In the genomic region with DNA sequence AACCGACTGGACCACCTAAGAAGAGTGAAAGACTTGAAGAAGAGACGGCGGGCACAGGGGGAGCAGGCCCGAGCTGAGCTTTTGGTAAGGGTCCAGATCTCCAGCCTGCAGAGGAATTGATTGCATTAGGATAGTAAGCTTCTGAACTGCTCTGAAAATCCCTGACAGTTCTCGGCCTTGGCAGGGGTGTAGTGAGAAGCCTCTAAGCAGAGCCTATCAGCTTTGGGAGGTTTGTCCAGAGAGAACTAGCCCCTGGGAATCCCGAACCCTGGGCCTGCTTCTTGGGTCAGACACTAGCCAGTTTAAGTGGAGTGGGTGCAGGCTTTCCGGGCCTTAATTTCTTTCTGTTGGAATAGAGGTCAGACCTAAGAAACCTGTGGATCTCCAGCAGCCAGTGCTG, we compare ENCODE assay signal across 9 mouse cellular contexts. TPM values are rescaled to one million over a fixed set of nuclear protein-coding genes. Genes with fewer than 3 reads are reported as not detected.
A peak's percentile ranks its signal among the peaks of the same experiment; 100 is the strongest.
DNase-seq lines count a peak whose midpoint lies in the region; ATAC-seq and TF ChIP-seq lines count a peak whose summit lies in the region.
"Had no signal": no experiment of that assay in that cellular context is flagged by ENCODE, and none has a peak within 500 bp of the region (broad histone marks: within the 10 kb centered on the region; RNA-seq: fewer than 3 reads in every experiment).

No protein-coding gene starts in this region.

- peaks cover 46% of the 10 kb centered on the region for H3K36me3 ChIP-seq in heart, embryonic 15.5 days
- peaks cover 30% of the 10 kb centered on the region for H3K36me3 ChIP-seq in hindbrain, embryonic 15.5 days
- H3K36me3 ChIP-seq in midbrain, embryonic 13.5 days = peaks cover 44% of the 10 kb centered on the region

- H3K27ac ChIP-seq in heart, embryonic 15.5 days = no peak overlapping the region
- no peak overlapping the region for H3K27ac ChIP-seq in bone marrow macrophage, adult 2 months (ENCODE audit: insufficient read depth, low read depth, low read length)
- no peak overlapping the region for H3K27ac ChIP-seq in hindbrain, embryonic 15.5 days (replicated peaks)
- no peak overlapping the region for H3K27ac ChIP-seq in midbrain, embryonic 13.5 days

- 69% methylated on average over 7 of the region's 7 CpGs for WGBS in heart, embryonic 15.5 days
- 73% methylated on average over 7 of the region's 7 CpGs for WGBS in hindbrain, embryonic 15.5 days
- WGBS in midbrain, embryonic 13.5 days = 78% methylated on average over 7 of the region's 7 CpGs

- H3K4me3 ChIP-seq in heart, embryonic 15.5 days = peak overlapping the region; percentile 86
- H3K4me3 ChIP-seq in bone marrow macrophage, adult 2 months (ENCODE audit: insufficient read depth, low read length) = peak overlapping the region; percentile 44; the same call in 1 of the 2 replicates
- peak overlapping the region; percentile 93 for H3K4me3 ChIP-seq in hindbrain, embryonic 15.5 days
- H3K4me3 ChIP-seq in midbrain, embryonic 13.5 days (replicated peaks) = peak overlapping the region; percentile 98

- no peak for DNase-seq in heart, adult 18-20 months
- no peak for DNase-seq in layer of hippocampus, postnatal 36 days
- DNase-seq in spleen, postnatal 14 days (ENCODE audit: low spot score in 2 of 2) = no peak
- DNase-seq in gastrocnemius, postnatal 4 days (ENCODE audit: low spot score in 2 of 2) = no peak
- DNase-seq: lung, postnatal 14 days had no signal

- TF ChIP-seq CTCF in bone marrow macrophage, adult 2 months (IDR thresholded peaks at IDR 0.05; ENCODE audit: low read depth, low read length) = no peak

- H3K4me1 ChIP-seq in heart, embryonic 15.5 days (replicated peaks) = peaks cover 31% of the 10 kb centered on the region
- H3K4me1 ChIP-seq in bone marrow macrophage, adult 2 months (ENCODE audit: control insufficient read depth, insufficient read depth, low read length) = peaks cover 9% of the 10 kb centered on the region
- H3K4me1 ChIP-seq in hindbrain, embryonic 15.5 days (replicated peaks) = peaks cover 32% of the 10 kb centered on the region
- peaks cover 45% of the 10 kb centered on the region for H3K4me1 ChIP-seq in midbrain, embryonic 13.5 days (replicated peaks)

- H3K27me3 ChIP-seq in heart, embryonic 15.5 days = no peaks in the 10 kb centered on the region
- H3K27me3 ChIP-seq in hindbrain, embryonic 15.5 days = no peaks in the 10 kb centered on the region
- H3K27me3 ChIP-seq in midbrain, embryonic 13.5 days = no peaks in the 10 kb centered on the region

- ATAC-seq in heart, embryonic 15.5 days (replicated peaks; ENCODE audit: insufficient number of reproducible peaks, insufficient read depth, low FRiP score, low read depth) = no peak
- no peak for ATAC-seq in hindbrain, embryonic 15.5 days (ENCODE audit: low FRiP score, low read depth)
- ATAC-seq in midbrain, embryonic 13.5 days = no peak

- peak overlapping the region; percentile 92; the same call in 1 of the 2 replicates for H3K9ac ChIP-seq in heart, embryonic 15.5 days
- peak overlapping the region; percentile 84; the same call in 1 of the 2 replicates for H3K9ac ChIP-seq in hindbrain, embryonic 15.5 days
- peak overlapping the region; percentile 94; the same call in 1 of the 2 replicates for H3K9ac ChIP-seq in midbrain, embryonic 13.5 days (replicated peaks)

- no peaks in the 10 kb centered on the region for H3K9me3 ChIP-seq in heart, embryonic 15.5 days (replicated peaks)
- H3K9me3 ChIP-seq in hindbrain, embryonic 15.5 days = no peaks in the 10 kb centered on the region
- no peaks in the 10 kb centered on the region for H3K9me3 ChIP-seq in midbrain, embryonic 13.5 days

- H3K4me2 ChIP-seq in heart, embryonic 15.5 days = peak overlapping the region; percentile 88
- H3K4me2 ChIP-seq in hindbrain, embryonic 15.5 days = peak overlapping the region; percentile 89
- H3K4me2 ChIP-seq in midbrain, embryonic 13.5 days (replicated peaks) = peak overlapping the region; percentile 79

- no peak for TF ChIP-seq POLR2A in bone marrow macrophage, adult 2 months (IDR thresholded peaks at IDR 0.05; ENCODE audit: borderline replicate concordance, low read depth, low read length)

RNA-seq across cellular contexts. Expression of gene Trim27, which starts 2.8 kb away (rescaled TPM):
- 61.4 and 84.7 TPM in 2 replicates for polyA plus RNA-seq in heart, embryonic 15.5 days (2015; fragmentation: Nextera tagmentation; extraction: Ambion mirVana)
- total RNA-seq in heart, adult 18-20 months (2021) = 10 to 100 TPM; 20.5 to 21.4 TPM
- 44.6 and 46.6 TPM in 2 replicates for polyA plus RNA-seq in bone marrow macrophage, adult 2 months (2012; ENCODE audit: insufficient read depth, insufficient read length, missing spikeins)
- 84.3 and 84.8 TPM in 2 replicates for polyA plus RNA-seq in hindbrain, embryonic 15.5 days (2015; fragmentation: Nextera tagmentation; extraction: Ambion mirVana)
- 87.2 and 95.5 TPM in 2 replicates for polyA plus RNA-seq in midbrain, embryonic 13.5 days (2015; fragmentation: Nextera tagmentation; extraction: Ambion mirVana)
- 10 to 100 TPM; 37.3 to 41.1 TPM for total RNA-seq in layer of hippocampus, postnatal 36 days (2021)
- 10 to 100 TPM; 46.7 to 48.8 TPM for total RNA-seq in gastrocnemius, postnatal 4 days (2021)

RNA-seq across cellular contexts. Expression of gene Olfr1368, which starts 36.3 kb away (rescaled TPM):
- not detected in 2 replicates for polyA plus RNA-seq in heart, embryonic 15.5 days (2015; fragmentation: Nextera tagmentation; extraction: Ambion mirVana)
- not detected for total RNA-seq in heart, adult 18-20 months (2021)
- polyA plus RNA-seq in bone marrow macrophage, adult 2 months (2012; ENCODE audit: insufficient read depth, insufficient read length, missing spikeins) = not detected in 2 replicates
- polyA plus RNA-seq in hindbrain, embryonic 15.5 days (2015; fragmentation: Nextera tagmentation; extraction: Ambion mirVana) = not detected in 2 replicates
- polyA plus RNA-seq in midbrain, embryonic 13.5 days (2015; fragmentation: Nextera tagmentation; extraction: Ambion mirVana) = not detected in 2 replicates
- total RNA-seq in layer of hippocampus, postnatal 36 days (2021) = not detected
- not detected for total RNA-seq in gastrocnemius, postnatal 4 days (2021)

RNA-seq across cellular contexts. Expression of gene Olfr263, which starts 52.6 kb away (rescaled TPM):
- polyA plus RNA-seq in heart, embryonic 15.5 days (2015; fragmentation: Nextera tagmentation; extraction: Ambion mirVana) = not detected in 2 replicates
- total RNA-seq in heart, adult 18-20 months (2021) = not detected
- not detected in 2 replicates for polyA plus RNA-seq in bone marrow macrophage, adult 2 months (2012; ENCODE audit: insufficient read depth, insufficient read length, missing spikeins)
- not detected in 2 replicates for polyA plus RNA-seq in hindbrain, embryonic 15.5 days (2015; fragmentation: Nextera tagmentation; extraction: Ambion mirVana)
- not detected in 2 replicates for polyA plus RNA-seq in midbrain, embryonic 13.5 days (2015; fragmentation: Nextera tagmentation; extraction: Ambion mirVana)
- not detected for total RNA-seq in layer of hippocampus, postnatal 36 days (2021)
- total RNA-seq in gastrocnemius, postnatal 4 days (2021) = not detected

Comparison
In these comparisons a context has a peak if more than half of its experiments do, and no peak if none do; other contexts are left out.
1. H3K4me3 ChIP-seq: peak in every context shown above with its lines; median percentile 98 in midbrain, embryonic 13.5 days; 93 in hindbrain, embryonic 15.5 days; 86 in heart, embryonic 15.5 days; 44 in bone marrow macrophage, adult 2 months.